In the genomic region with DNA sequence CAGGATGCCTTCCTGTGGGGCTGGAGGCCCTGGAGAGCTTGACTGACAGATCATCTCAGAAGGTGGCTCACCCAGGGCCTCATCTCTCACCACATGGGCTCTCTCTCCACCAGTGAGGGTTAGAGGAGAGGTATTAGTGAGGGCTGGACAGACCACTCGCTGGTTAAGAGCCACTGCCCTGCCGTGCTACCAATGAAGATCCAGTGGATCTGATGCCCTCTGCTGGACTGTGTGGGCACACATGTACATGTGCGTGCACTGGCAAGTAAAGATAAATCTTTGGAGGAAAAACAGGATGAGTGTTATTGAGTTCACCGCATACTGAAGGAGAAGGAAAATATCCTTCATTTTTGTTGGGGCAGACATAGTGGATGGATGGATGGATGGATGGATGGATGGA, we compare ENCODE assay signal across 8 mouse cellular contexts. TPM values are rescaled to one million over a fixed set of nuclear protein-coding genes. Genes with fewer than 3 reads are reported as not detected.
DNase-seq lines count a peak whose midpoint lies in the region; ATAC-seq and TF ChIP-seq lines count a peak whose summit lies in the region.

No protein-coding gene starts in this region.

- no peak overlapping the region for H3K9ac ChIP-seq in heart, adult 2 months (ENCODE audit: low read depth, low read length)
- H3K9ac ChIP-seq in embryonic facial prominence, embryonic 11.5 days (replicated peaks; ENCODE audit: low read length) = no peak overlapping the region
- no peak overlapping the region for H3K9ac ChIP-seq in kidney, embryonic 14.5 days (ENCODE audit: low read depth, low read length)

- H3K4me3 ChIP-seq in heart, adult 2 months = no peak overlapping the region
- no peak overlapping the region for H3K4me3 ChIP-seq in embryonic facial prominence, embryonic 11.5 days (ENCODE audit: low read depth, low read length)
- no peak overlapping the region for H3K4me3 ChIP-seq in kidney, embryonic 14.5 days (ENCODE audit: low read length)

- no peak overlapping the region for H3K27ac ChIP-seq in heart, adult 2 months
- H3K27ac ChIP-seq in embryonic facial prominence, embryonic 11.5 days (replicated peaks; ENCODE audit: low read depth, low read length) = no peak overlapping the region
- H3K27ac ChIP-seq in kidney, embryonic 14.5 days (ENCODE audit: low read depth, low read length) = no peak overlapping the region

- TF ChIP-seq EP300 in heart, adult 2 months (IDR thresholded peaks at IDR 0.05; ENCODE audit: insufficient read depth, low read depth, low read length) = no peak

- peak; percentile 72 for TF ChIP-seq CTCF in heart, adult 2 months (IDR thresholded peaks at IDR 0.05)

- peaks cover 2% of the 10 kb centered on the region; the same call in 1 of the 2 replicates for H3K4me1 ChIP-seq in heart, adult 2 months (ENCODE audit: control insufficient read depth, insufficient read depth, low read length)
- H3K4me1 ChIP-seq in embryonic facial prominence, embryonic 11.5 days (ENCODE audit: control insufficient read depth, insufficient read depth, low read length) = no peaks in the 10 kb centered on the region
- no peaks in the 10 kb centered on the region for H3K4me1 ChIP-seq in kidney, embryonic 14.5 days (ENCODE audit: control insufficient read depth, insufficient read depth, low read length)

- WGBS in heart, adult 2 months = 16% methylated on average over 4 of the region's 4 CpGs
- WGBS in embryonic facial prominence, embryonic 11.5 days = 45% methylated on average over 4 of the region's 4 CpGs
- WGBS in kidney, embryonic 14.5 days = 32% methylated on average over 4 of the region's 4 CpGs

- intact Hi-C loops in heart, adult 2 months (cut with DNase I) = loop anchor here (5.0 kb wide), 1 partner anchor 59 kb away; no protein-coding TSS in a partner anchor
- intact Hi-C loops in heart, postnatal 25 days (cut with DNase I) = loop anchor here (2.0 to 5.0 kb wide), 2 partner anchors 114 to 388 kb away; no protein-coding TSS in a partner anchor

- TF ChIP-seq POLR2A in heart, adult 2 months (IDR thresholded peaks at IDR 0.05; ENCODE audit: insufficient read depth, low read depth, low read length) = no peak

- no peak overlapping the region for H3K4me2 ChIP-seq in embryonic facial prominence, embryonic 11.5 days (ENCODE audit: low read depth, low read length)
- no peak overlapping the region for H3K4me2 ChIP-seq in kidney, embryonic 14.5 days (replicated peaks; ENCODE audit: low read depth, low read length)

- H3K9me3 ChIP-seq in embryonic facial prominence, embryonic 11.5 days (replicated peaks; ENCODE audit: control insufficient read depth, low read length) = no peaks in the 10 kb centered on the region
- no peaks in the 10 kb centered on the region for H3K9me3 ChIP-seq in kidney, embryonic 14.5 days (ENCODE audit: control insufficient read depth, low read length)

- DNase-seq in heart, adult 2 months = peak; percentile 15 to 34
- no peak for DNase-seq in heart, postnatal 25 days (ENCODE audit: low spot score)
- DNase-seq in 416B (ENCODE audit: low read depth) = peak; percentile 64
- peak; percentile 51 for DNase-seq in adrenal gland, postnatal 25 days
- peak; percentile 59 for DNase-seq in embryonic facial prominence, embryonic 11.5 days (ENCODE audit: low spot score)
- DNase-seq in lung, postnatal 36 days = peak; percentile 71
- DNase-seq in testis, postnatal 10 days (ENCODE audit: low spot score) = peak; percentile 64

- H3K79me2 ChIP-seq in heart, adult 2 months (replicated peaks; ENCODE audit: control insufficient read depth, insufficient read depth, low read length) = no peaks in the 10 kb centered on the region

- no peak for ATAC-seq in embryonic facial prominence, embryonic 11.5 days (replicated peaks; ENCODE audit: insufficient number of reproducible peaks, low FRiP score, low TSS enrichment, low read depth)
- peak; percentile 94 for ATAC-seq in kidney, embryonic 14.5 days (ENCODE audit: low FRiP score, low TSS enrichment)

- H3K36me3 ChIP-seq in heart, adult 2 months (ENCODE audit: control insufficient read depth, insufficient read depth, low read length) = no peaks in the 10 kb centered on the region
- H3K36me3 ChIP-seq in embryonic facial prominence, embryonic 11.5 days (replicated peaks; ENCODE audit: control insufficient read depth, insufficient read depth, low read depth, low read length) = no peaks in the 10 kb centered on the region
- no peaks in the 10 kb centered on the region for H3K36me3 ChIP-seq in kidney, embryonic 14.5 days (ENCODE audit: control insufficient read depth, insufficient read depth, low read length)

- no peaks in the 10 kb centered on the region for H3K27me3 ChIP-seq in heart, adult 2 months (ENCODE audit: control insufficient read depth, insufficient read depth, low read length)
- H3K27me3 ChIP-seq in embryonic facial prominence, embryonic 11.5 days (ENCODE audit: control insufficient read depth, insufficient read depth, low read length) = peaks cover 2% of the 10 kb centered on the region; the same call in 1 of the 2 replicates
- no peaks in the 10 kb centered on the region; the same call in 1 of the 2 replicates for H3K27me3 ChIP-seq in kidney, embryonic 14.5 days (ENCODE audit: control insufficient read depth, insufficient read depth, low read length)

RNA-seq across cellular contexts. Expression of gene Cmc2, which starts 52.6 kb away (rescaled TPM):
- total RNA-seq in heart, adult 2 months (2021) = 10 to 100 TPM; 65.8 to 79.2 TPM
- 30.0 and 46.1 TPM in 2 replicates for polyA plus RNA-seq in heart, adult 2 months (2012; rRNA removed)
- total RNA-seq in heart, postnatal 25 days (2021) = 10 to 100 TPM; 73.9 to 75.2 TPM
- 50.7 and 55.5 TPM in 2 replicates for total RNA-seq in adrenal gland, postnatal 25 days (2021)
- 90.6 and 92.2 TPM in 2 replicates for polyA plus RNA-seq in embryonic facial prominence, embryonic 11.5 days (2014; fragmentation: Nextera tagmentation; extraction: Ambion mirVana)
- polyA plus RNA-seq in kidney, embryonic 14.5 days (2014; fragmentation: Nextera tagmentation; extraction: Ambion mirVana) = 80.2 and 111 TPM in 2 replicates

RNA-seq across cellular contexts. Expression of gene Cenpn, which starts 52.8 kb away (rescaled TPM):
- total RNA-seq in heart, adult 2 months (2021) = under 1 TPM; 0.37 to 0.89 TPM
- 0.74 and 1.3 TPM in 2 replicates for polyA plus RNA-seq in heart, adult 2 months (2012; rRNA removed)
- total RNA-seq in heart, postnatal 25 days (2021) = under 1 TPM; 0.88 to 0.92 TPM
- 7.4 and 9.6 TPM in 2 replicates for total RNA-seq in adrenal gland, postnatal 25 days (2021)
- polyA plus RNA-seq in embryonic facial prominence, embryonic 11.5 days (2014; fragmentation: Nextera tagmentation; extraction: Ambion mirVana) = 56.7 and 58.4 TPM in 2 replicates
- 47.1 and 53.0 TPM in 2 replicates for polyA plus RNA-seq in kidney, embryonic 14.5 days (2014; fragmentation: Nextera tagmentation; extraction: Ambion mirVana)
